Mouse (Mus musculus) liver, adult 2 months (tissue): ENCODE data around the gene Apoh.

Experiments
- CTCF ChIP-seq: fragments of 200-500 bp; IDR thresholded peaks from 2 replicates; pipeline ENCODE4 v1.5.1; 2011; ENCODE audit warnings: low read depth, low read length, control low read depth
- POLR2A ChIP-seq: fragments of 200-500 bp; IDR thresholded peaks from 2 replicates; pipeline ENCODE4 v1.6.1; 2011; ENCODE audit warnings: low read length, control low read depth; ENCODE audit not compliant: insufficient read depth; ENCODE audit errors: extremely low read depth

DNA sequence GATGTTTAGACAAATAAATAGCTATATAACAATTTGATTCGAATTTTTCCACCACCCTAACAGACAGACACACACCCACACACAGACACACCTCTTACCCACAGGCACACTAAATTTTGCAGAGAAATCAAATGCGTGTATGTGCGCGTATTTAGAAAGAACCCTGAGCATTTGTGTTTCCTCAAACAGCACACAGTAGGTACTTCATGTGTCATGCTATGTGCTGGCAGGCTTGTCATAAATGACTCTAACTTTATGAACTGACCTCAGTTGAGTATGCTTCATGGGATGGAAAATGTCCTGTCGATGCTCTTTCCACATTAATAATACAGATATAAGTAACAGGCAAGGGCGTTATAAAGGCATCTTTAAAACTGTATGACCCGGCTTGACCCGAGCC, 17.2 kb upstream of the Apoh start:
- no peak for TF ChIP-seq POLR2A
- no peak for TF ChIP-seq CTCF
